Mouse (Mus musculus): ENCODE data around the gene Grtp1.

Grtp1 gene

DNA sequence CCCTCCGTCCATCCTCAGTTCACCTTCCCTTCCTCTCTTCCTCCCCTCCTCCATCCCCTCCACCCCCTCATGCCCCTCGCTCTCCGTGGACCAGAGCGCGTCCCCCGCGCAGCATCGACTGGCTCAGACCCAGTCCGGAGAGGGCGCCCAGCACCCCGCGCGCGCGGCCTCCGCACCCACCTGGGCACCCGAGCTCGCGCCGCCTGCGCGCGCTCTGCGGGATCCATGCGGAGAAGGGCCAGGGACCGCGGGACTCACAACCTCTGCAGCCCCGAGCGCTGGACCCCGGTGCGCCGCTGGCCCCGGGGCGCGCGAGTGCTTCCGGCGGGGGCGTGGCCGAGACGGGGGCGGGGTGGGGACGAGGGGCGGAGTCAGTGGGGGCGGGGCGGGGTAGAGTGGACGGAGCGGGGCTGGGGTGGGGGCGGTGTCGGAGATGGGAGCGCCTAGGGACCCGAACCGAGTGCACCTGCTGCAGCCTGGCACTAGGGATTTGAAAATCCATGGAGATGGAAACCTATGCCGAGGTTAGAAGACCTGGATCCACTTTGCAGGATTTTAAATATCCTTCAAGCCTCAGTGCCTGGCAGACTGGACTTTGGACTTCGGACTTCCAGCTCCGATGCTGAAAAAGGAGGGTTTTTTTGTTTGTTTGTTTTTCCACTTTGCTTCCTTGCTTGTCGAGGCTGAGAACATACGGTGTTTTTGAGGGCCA lies at the start of gene Grtp1:
Gene Grtp1 (minus strand): TSS at position 320 of the 712 bp plus-strand sequence.
- peak in 1 of 2 experiments; percentile 41 for DNase-seq (ENCODE audit: low spot score in 2 of 2)

DNA sequence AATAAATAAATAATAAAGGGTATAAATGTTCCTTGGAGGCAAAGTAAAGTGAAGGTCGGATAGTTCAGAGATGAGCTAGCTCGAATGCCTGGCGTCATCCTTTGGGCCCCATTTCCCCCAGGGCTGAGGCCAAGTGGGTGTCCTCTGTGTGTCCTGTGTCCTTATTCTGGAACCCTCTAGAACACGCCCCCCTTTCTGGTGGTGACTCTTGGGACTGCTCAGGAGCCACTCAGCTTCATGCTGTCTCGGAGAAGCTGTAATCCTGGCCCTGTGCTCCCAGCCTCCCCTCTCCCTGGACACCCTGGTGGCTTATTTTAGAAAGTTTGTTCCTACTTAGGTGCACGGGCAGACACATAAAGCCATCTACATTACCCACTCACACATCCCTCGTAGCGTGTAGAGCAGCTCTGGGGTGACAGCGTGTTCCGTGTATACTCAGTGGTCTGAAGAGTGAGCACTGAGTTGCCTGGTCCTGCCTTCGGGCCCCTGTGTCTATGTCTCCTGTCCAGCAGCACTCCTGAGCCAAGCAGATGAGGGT lies 44.0 kb upstream of the Grtp1 start:
- DNase-seq (ENCODE audit: low spot score in 2 of 2), result no peak

DNA sequence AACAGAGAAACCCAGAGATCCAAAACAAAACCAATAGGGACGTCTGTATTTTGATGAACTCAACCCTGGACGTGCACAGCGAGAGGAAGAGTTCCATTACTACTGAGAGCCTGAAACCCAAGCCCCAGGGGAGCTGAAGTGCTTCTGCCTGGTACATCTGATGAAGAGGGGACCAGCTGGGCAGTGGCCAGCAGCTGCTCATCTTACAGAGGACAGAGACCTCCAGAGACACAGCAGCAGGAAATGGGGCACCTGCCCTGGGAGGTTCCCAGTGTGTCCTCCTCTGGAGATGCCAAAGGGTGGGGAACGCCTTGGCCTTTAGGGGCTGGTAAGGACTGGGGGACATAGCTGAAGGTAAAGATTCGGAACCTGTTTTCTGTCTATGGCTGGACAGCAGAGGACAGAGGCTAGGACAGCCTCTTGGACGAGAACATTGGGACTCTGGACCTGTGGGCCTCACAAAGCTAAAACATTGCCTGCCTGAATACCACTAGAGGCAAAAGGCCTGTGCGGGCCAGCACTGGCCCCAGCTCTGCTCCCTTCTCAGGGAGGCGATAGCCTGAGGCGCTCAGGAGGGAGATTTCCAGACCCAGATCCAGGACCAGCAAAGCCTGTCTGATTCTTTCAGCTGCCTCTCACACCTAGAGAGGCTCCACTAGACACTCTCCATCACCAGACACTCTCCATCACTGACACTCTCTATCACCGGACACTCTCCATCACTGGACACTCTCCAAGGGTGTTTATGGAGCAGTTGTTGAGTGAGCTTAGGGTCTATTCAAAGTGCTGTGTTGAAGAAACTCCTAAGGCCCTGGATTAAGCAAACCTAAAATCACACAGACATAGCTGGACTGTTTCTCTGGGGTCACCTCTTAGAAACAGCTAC lies 42.8 kb upstream of the Grtp1 start:
- no peak for DNase-seq (ENCODE audit: low spot score in 2 of 2)

DNA sequence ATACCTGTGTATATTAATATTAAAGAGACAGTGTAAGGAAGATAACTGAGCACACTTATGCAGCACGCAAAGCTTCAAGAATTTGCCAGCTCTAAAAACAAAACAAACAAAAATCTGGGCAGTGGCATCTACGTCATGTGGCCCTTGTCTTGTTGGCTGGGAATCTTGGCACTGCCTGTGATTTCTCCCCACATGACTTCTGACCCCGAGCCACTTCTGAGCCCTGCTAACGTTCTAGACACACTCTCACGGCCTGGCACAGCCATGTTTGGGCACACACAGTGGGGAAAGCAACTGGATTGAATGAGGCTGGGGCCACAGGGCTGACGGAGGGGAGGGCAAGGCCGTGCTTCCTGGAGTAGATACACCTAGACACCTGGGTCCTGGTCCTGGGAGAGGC lies 40.3 kb upstream of the Grtp1 start:
- DNase-seq (ENCODE audit: low spot score in 2 of 2), result peak in 1 of 2 experiments; percentile 42

DNA sequence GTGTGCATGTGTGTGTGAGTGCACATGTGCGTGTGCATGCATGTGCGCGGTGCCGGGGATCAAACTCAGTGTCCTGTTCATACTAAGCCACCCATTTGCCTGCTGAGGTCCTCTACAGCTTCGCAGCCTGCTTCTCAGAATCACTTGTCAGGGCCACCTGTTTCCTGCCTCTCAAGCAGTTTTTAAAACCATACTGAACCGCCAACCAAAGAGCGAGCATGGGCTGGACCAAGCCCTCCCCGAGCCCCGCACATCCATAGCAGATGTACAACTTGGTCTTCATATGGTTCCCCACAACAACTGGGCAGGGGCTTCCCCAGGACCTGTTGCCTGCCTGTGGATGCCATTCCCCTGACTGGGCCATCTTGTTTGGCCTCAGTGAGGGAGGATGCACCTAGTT lies 39.6 kb upstream of the Grtp1 start:
- DNase-seq (ENCODE audit: low spot score in 2 of 2), result no peak

DNA sequence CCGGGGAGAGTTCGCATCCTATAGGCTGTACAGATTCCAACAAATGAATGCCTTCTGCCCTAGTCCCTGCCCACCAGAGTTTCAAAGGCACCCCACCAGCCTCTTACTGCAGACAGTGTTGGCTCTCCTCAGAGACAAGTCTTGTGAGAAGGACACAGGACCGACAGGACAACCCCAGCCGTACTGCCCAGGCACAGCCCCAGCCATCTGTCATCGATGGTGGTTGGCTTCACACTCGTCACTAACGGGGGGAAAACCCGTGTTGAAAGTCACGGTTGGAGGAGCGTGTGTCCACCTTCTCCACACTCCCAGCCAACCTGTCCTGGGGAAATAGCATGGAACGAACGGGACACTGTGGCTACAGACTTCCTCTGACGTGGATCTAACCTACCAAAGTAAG lies 34.4 kb upstream of the Grtp1 start:
- DNase-seq (ENCODE audit: low spot score in 2 of 2), result no peak

DNA sequence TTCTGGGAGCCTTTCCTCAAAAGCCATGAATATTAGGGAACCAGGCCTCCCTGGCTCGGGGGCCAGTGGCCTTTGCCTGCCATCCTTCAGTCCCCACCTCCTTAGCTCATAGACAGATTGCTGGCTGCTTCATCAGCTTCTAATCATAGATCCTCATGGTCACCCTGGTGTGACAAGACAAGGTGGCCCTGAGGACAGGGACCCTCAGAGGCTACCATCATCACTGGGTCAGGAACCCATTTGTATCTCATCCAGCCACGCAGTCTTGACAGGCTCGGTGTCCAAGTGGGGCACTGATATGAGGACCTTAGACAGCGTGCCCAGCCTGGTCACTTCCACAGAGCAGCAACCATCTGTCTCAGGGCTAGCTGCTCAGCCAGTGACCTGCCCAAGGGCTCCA lies 30.1 kb upstream of the Grtp1 start:
- DNase-seq (ENCODE audit: low spot score in 2 of 2), result no peak

DNA sequence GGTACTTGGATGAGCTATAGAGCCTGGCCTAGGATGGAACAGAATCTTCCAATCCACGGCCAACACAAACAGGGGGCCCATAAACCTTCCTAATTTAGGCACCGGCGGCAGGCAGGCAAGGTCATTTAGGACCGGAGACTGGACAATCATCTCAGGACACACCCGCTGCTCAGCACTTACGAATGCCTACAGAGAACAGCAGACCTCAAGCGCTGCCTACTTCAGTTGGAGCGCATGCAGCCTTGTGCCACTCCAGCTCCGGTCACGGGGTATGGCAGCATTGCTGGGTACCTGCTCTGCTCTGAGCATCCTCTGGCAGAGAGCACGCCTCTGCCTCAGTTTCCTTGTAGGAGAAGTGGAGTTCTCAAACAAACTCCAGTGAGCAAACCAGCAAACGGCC lies 29.4 kb upstream of the Grtp1 start:
- no peak for DNase-seq (ENCODE audit: low spot score in 2 of 2)

DNA sequence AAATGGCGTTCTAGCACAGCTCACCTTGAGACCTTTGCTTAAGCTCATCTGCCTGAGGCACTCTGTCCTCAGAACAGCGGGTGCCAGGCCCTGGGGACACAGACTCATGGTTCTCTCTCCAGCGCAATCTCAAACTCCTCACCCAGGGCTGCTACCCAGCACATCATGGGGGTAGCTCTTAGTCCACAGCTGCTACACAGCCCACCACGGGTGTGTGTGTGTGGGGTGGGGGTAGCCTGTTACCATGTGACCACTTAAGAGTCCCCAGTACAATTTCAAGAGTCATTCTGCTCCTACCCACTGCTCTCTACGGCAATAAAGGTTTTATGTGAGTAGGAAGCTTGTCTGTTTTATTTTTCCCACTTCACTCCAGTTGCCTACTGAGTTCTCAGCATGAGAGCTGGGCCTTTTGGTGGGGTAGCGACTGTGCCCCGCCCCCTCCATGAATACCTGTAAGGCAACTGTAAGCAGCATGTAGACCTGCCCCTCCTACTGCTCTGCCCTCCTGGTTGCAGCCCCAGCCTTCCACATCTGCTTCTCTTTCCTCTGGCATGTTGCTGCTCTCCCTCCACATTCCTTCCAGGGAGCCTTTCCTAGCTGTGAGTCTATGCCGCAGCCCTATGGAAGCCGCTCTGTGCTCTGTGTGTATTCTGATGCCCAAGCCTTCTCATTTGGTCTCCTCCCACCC lies 28.6 kb upstream of the Grtp1 start:
- DNase-seq (ENCODE audit: low spot score in 2 of 2), result no peak

DNA sequence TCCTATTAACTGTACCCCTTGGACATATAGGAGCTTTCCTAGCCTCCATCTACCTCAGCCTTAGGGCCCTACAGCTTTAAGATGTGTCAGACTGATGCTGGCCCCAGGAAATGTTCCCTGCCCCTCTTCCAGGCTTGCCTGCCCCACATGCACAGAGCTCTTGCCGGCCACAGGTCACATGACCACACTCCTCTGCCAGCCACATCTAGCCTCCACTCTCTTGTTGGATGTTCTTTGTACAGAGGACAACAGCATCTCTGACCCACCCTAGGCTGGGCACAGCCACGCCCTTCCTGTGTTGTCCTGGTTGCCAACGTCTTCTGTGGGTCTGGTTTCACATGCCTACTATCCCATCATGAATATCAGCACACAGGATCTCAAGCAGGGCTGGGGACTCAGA lies 26.8 kb upstream of the Grtp1 start:
- no peak for DNase-seq (ENCODE audit: low spot score in 2 of 2)

DNA sequence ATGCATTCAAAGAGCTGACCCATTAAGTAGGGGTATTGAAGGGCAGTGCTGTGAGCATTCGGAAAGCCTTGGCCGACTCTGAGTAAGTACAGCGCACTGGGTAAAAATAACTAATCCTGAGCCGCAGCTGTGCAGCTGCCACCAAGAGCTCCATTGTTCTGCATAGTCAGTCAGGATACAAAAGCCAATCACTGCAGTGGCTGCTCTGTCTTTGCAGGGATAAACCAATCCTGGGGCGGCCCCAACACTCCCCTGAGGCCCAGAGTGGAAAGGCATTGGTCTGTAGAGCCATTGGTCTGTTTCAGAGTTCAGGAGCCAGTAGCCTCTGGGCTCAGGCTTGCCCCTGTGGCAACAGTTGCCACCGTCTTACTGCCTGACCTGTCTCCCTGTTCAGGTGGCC lies 25.9 kb upstream of the Grtp1 start:
- DNase-seq (ENCODE audit: low spot score in 2 of 2), result no peak

DNA sequence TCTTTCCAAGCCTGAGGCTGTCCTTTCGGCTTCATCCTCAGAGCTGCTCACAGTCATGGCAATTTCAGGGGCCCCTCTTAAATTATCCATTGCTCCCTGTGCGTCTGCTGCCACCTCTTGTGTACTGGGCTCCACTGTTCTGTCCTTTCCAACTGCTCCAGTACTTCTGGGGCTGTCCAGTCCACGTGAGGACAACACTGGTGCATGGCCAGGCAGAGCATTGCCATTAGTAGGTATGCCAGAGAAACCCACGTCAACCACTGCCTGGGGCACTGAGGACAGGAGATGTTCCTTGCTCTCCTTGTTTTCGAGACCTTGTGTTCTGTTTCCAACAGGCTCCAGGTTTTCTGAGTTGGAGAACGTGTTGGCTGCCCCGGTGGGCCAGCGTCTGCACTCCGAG lies 24.0 kb upstream of the Grtp1 start:
- no peak for DNase-seq (ENCODE audit: low spot score in 2 of 2)

DNA sequence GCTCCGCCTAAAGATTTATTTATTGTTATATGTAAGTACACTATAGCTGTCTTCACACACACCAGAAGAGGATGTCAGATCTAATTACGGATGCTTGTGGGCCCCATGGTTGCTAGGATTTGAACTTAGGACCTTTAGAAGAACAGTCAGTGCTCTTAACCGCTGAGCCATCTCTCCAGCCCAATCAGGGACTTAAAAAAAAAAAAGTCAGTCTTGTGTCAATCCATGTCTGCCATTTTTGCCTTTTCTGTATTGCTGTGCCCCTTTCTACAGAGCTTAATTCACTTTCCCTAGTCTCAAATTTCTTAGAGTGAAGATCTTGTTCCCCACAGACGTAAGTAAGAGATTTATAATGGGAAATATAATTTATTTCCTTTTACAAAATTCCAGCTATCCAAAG lies 18.0 kb upstream of the Grtp1 start:
- DNase-seq (ENCODE audit: low spot score in 2 of 2), result no peak

DNA sequence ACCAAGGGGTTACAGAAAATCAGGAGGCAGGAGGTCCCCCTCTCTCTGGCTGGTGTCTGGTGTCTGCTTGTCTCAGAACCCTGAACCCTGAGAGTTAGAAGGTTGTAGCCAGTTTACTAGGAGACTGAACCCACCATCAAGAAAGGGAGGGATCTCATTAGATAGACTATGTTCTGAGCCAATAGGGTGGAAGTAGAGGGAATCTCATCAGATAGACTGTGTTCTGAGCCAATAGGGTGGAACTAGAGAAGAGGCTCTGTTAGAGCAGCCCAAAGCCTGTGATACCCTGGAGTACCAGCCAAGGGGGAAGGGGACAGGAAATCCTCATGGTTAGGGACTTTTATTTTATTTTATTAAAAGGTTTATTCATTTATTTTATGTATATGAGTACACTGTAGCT lies 17.6 kb upstream of the Grtp1 start:
- no peak for DNase-seq (ENCODE audit: low spot score in 2 of 2)

DNA sequence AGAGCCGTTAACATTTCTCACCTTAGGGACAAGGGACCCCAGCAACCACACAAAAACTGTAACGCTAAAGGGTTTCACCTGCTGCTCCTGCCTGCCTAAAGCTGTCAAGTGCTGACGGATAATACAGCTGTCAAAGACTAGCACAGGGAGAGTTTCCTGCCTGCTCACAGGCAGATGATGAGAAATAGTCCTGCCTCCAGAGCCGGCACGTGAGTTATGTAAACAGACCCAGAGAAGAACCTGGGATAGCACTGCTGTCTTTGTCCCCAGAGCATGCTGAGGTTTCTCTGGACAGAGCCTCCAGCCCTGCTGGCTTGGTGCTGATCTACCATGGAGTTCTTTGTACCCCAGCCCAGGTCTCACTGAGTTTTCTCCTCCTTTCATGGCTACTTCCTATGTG lies 16.7 kb upstream of the Grtp1 start:
- DNase-seq (ENCODE audit: low spot score in 2 of 2), result no peak

DNA sequence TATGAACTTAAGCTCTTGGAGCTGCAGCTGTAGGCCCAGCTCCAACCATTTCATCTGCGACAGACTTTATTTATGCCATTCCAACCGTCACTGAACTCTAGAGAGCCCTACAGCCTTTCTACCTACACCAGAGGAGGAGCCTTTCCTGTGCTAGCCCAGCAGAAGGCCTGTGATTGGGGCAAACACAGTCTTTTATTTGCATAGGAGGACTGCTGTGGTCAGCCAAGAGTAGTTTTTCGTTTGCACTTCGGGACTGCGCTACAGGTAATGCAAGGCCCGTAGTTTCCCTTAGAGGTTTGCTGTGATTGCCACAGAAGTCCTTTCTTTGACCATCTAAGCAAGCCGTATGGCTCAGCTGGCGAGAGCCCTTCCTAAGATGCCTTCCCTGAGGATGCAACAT lies 16.0 kb upstream of the Grtp1 start:
- DNase-seq (ENCODE audit: low spot score in 2 of 2), result no peak

DNA sequence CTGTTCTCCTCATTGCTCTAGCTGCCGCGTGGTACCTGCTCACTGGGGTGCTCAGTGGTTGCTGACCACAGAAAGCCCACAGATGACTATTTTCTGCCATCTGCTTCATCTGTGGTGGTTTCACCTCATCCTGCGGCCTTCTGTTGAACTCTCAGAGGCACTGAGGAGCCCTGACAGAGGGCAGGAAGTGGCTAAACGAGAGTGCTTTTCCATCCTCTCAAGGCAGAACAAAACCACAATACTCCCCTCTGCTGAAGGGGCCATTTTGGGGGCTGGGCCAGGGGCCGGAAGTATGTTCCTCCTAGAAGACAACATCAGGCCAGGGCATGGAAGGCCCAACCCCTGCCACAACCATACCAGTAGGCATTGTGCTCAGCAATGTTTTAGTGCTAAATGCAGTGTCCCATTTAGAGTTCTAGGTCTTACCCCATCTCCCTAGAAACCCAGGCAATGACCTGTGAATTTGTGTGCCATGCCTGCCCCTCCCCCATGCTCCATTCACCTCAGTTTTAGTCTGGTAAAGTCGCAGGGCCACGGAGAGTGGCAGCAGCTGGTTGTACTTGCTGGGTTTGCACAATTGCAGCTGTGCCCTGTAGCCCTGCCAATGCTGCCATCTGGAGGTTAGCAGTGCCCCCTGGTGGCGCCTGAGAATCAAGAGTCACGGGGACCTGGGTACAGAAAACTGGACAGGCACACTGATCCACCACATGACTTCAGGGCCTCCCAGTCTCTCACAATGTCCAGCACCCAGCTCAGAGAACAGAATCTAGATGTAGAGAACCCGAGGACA lies 13.3 kb upstream of the Grtp1 start:
- peak; percentile 85 to 90 for DNase-seq (ENCODE audit: low spot score in 2 of 2)

DNA sequence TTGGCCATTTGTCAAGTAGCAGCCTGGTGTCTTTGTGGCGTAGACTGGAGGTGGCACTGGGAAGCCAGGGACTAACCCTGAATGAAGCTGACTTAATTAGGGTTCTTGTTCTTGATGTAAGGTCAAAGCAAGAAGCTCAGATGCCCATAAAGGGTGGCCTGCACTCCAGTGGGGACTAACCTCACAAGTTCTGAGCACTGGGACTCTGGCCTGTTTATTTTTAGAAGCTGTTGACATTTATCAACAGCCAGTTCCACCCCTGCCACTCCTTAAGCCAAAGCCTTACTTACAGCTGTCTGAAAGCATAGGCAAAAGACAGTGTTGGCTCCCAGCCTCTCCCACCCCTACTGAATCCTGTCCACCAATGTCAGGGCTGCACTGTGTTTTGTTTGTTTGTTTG lies 9.3 kb upstream of the Grtp1 start:
- DNase-seq (ENCODE audit: low spot score in 2 of 2), result no peak

DNA sequence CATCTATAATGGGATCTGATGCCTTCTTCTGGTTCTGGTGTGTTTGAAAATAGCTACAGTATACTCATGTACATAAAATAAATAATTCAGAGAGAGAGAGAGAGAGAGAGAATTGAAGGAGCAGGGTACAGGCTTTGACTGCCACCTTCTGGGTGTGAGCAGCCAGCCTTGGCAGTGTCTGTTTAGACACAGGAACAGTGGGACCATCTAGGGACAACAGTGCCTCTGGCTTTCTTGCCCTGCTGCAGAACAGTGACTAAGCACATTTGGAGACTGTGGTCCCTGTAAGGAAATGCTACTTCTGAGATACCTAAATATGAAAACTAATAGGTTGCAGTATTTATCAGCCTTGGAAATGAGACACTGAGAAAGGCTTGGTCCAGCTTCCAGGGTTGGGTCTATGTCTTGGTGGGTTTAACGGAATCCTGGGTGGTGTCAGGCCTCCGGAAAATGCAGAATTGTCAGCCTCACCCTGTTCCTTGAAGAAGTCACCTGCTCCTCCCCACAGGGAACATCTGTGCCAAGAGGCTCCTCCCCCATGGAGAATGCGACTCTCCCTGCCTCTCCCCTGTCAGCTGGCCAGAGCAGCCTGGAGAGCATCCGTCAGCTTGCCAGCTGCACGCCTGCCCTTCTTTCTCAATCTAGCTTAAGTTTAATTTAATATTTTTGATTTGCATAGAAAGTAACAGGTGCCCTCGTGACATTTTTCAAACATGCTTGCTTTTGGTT lies 8.4 kb upstream of the Grtp1 start:
- peak in 1 of 2 experiments; percentile 52 for DNase-seq (ENCODE audit: low spot score in 2 of 2)

DNA sequence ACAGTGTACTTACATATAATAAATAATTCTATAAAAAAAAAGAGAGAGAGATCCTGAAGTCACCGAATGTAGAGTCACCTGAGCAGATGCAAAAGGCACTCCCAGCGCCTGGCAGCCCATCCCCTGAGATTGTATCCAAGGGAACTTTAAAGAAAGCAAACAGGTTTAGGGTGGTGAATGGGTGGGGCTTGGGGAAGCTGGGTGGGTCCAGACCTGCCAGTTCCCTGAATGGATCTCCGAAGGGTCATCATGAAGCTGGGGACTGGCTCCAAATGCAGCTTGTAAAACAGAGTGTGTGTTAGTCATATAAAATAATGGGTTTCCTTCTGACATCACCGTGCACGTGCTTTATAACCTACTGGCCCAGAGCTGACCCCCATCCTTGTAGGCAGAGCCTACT lies 5.9 kb upstream of the Grtp1 start:
- DNase-seq (ENCODE audit: low spot score in 2 of 2), result peak in 1 of 2 experiments; percentile 23

DNA sequence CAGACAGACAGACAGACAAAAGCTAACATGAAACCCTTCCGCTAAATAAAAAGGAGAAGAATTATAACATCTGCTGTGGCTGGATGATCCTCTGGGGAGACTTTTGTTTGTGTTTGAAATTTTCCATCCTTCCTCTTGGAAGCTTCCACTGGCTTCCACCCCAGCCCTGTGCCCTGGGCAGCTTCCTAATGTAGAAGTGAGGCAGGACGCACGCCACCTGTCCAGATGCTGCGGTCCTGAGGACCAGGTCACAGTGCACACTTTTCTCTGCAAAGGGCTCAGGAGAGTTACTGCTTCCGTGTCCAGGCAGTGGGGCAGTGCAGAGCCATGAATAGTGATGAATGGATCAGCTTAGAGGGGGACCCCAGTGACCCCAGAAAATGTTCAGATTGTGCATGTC lies 4.9 kb upstream of the Grtp1 start:
- no peak for DNase-seq (ENCODE audit: low spot score in 2 of 2)
